Mouse (Mus musculus) lung, adult 2 months (tissue): ENCODE data around the gene Dtd1. TPM values are rescaled to one million over a fixed set of nuclear protein-coding genes. Genes with fewer than 3 reads are reported as not detected.

Experiments
- DNase-seq: peaks from one replicate; pipeline ENCODE4 v3.0.0; 2022
- H3K4me1 ChIP-seq: fragments of 200-500 bp; 2 replicates; pipeline ENCODE4 v1.6.1; 2011; ENCODE audit warnings: low read length; ENCODE audit not compliant: control insufficient read depth, insufficient read depth
- H3K4me3 ChIP-seq: fragments of 200-500 bp; replicated peaks from 2 replicates; pipeline ENCODE3; 2011; ENCODE audit warnings: low read depth, mild to moderate bottlenecking, control low read depth, low read length; ENCODE audit errors: extremely low read depth
- CTCF ChIP-seq: fragments of 200-500 bp; IDR thresholded peaks from 2 replicates; pipeline ENCODE4 v1.5.1; 2011; ENCODE audit warnings: mild to moderate bottlenecking, low read length, control low read depth; ENCODE audit not compliant: insufficient read depth
- POLR2A ChIP-seq: fragments of 200-500 bp; IDR thresholded peaks from 2 replicates; pipeline ENCODE4 v1.6.1; 2011; ENCODE audit warnings: low read depth, mild to moderate bottlenecking, control low read depth, low read length, borderline replicate concordance; ENCODE audit errors: extremely low read depth
- WGBS: fragments of 180-500 bp; shearing (Covaris S2); methylation state at CpG from one replicate; pipeline ENCODE4 v1.1.7; 2018; 5-methylcytosine and 5-hydroxymethylcytosine counted together
- polyA plus RNA-seq: library from polyadenylated mRNA; depleted of rRNA; stranded (reverse); fragments of >200 nt; gene quantifications from 2 replicates; pipeline ENCODE4 v1.2.3, GENCODE M21; 2012

Dtd1 gene
- polyA plus RNA-seq, 1 experiment: 12.4 TPM

DNA sequence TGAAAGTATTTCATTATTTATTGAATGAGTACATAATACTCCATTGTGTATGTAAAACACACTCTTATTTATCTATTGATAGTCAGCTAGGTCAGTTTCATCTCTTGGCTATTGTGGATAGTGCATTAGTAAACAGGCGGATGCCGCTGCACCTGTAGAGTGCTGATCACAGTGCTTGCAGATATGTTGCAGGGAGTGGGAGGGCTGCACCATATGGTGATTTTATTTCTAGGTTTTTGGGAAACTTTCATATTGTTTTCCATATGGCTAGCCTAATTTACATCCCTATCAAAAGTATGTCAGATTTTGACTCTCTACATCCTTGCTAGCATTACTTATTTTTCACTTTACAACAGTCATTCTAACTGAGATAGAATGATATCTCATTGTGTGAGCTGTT is 155.3 kb downstream of the Dtd1 start:
- no peak for DNase-seq
- WGBS: 100% methylated on average over 2 of the region's 2 CpGs
- no peaks in the 10 kb centered on the region for H3K4me1 ChIP-seq
- TF ChIP-seq POLR2A (no peak), CTCF (no peak)
- H3K4me3 ChIP-seq: no peak overlapping the region

DNA sequence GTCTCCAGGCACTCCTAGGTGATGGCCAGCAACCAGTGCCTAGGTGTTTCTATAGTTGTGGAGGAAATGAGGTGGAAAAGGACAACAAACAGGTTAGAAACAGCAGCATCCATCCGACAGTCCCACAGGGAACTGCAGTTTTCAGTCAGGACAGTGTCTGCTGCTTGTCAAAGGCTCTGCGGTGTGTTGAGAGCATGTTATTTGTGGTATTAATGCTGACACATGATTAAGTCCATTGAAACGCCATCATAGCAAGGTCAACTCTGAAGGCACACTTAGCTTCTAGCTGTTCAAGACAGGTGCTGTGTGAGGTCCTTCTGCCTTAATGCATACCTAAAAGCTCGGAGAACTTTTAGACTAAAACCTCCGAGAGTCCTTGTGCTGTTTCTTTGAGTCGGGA is 161.0 kb downstream of the Dtd1 start:
- no peak for DNase-seq
- no peak overlapping the region for H3K4me3 ChIP-seq
- H3K4me1 ChIP-seq: no peaks in the 10 kb centered on the region
- TF ChIP-seq POLR2A: no peak
- TF ChIP-seq CTCF: no peak
- 86% methylated on average over 6 of the region's 6 CpGs for WGBS

DNA sequence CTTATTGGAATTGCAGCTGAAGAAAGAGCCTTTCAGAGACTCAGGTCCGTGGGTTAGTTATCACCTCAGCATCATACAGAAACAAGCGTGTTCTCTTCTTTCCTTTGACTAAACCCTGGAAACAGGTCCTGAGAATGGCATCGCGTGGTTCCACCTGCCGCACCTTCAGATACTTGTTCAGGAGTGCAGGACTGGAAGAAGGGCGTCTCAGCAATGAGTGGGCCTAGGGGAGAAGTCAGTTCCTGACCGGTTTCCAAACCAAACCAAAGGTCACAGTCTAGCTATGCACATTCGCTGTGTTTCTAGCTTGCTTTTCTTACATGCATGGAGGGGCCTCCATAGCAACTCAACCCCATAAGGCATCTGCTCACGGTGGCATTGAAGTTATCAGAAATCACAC is 164.0 kb downstream of the Dtd1 start:
- WGBS: 90% methylated on average over 9 of the region's 9 CpGs
- H3K4me3 ChIP-seq: no peak overlapping the region
- DNase-seq: no peak
- TF ChIP-seq POLR2A: no peak
- TF ChIP-seq CTCF: no peak
- no peaks in the 10 kb centered on the region for H3K4me1 ChIP-seq

DNA sequence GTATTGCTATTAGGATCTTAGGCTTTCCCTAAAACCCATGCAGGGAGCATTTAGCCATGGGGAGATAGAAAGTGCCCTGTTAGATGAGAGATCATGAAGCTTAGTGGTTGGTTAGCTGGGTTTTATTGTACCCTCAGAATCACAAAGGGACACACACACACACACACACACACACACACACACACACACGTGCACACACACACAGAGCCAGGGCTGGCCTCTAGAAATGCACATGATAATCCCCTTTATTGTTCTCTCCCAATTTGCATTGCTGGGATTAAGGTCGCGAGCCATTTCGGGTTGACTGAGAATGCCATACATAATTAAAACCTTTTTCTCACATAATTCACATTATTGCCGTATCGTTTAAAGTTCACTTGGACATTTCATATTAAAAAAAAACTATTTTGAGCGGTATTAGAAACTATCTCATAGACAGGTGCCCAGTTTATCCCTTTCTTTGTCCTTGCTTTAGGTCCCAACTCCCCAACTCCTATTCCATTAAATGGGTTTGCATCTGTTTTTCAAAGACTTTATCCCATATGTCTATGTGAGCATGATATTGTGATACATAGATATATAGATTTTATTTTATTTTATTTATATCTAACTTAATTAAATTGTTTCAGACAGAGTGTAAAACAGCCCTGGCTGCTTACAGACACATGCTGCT is 164.6 kb downstream of the Dtd1 start:
- no peak for DNase-seq
- no peak overlapping the region for H3K4me3 ChIP-seq
- WGBS: 82% methylated on average over 7 of the region's 7 CpGs
- no peaks in the 10 kb centered on the region for H3K4me1 ChIP-seq
- no peak for TF ChIP-seq CTCF
- no peak for TF ChIP-seq POLR2A

DNA sequence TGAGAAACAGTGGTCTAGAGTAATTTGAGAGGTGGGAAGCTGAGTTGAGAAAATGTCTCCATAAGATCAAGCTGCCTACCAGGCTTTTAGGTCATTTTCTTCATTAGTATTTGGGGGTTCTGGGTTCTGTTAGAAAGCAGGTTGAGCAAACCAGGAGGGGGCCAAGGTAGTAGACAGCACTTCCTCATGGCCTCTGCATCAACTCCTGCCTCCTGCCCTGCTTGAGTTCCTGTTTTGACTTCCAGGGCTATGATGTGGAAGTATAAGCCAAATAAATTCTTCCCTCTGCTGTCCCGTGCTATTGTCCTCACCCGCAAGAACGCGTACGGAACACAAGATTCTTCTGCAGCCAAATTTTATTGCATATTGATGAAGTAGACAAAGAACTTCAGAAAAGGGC is 165.5 kb downstream of the Dtd1 start:
- 87% methylated on average over 5 of the region's 5 CpGs for whole genome bisulfite sequencing
- no peaks in the 10 kb centered on the region for H3K4me1 ChIP-seq
- H3K4me3 ChIP-seq: no peak overlapping the region
- TF ChIP-seq POLR2A: no peak
- no peak for TF ChIP-seq CTCF
- DNase-seq: no peak

DNA sequence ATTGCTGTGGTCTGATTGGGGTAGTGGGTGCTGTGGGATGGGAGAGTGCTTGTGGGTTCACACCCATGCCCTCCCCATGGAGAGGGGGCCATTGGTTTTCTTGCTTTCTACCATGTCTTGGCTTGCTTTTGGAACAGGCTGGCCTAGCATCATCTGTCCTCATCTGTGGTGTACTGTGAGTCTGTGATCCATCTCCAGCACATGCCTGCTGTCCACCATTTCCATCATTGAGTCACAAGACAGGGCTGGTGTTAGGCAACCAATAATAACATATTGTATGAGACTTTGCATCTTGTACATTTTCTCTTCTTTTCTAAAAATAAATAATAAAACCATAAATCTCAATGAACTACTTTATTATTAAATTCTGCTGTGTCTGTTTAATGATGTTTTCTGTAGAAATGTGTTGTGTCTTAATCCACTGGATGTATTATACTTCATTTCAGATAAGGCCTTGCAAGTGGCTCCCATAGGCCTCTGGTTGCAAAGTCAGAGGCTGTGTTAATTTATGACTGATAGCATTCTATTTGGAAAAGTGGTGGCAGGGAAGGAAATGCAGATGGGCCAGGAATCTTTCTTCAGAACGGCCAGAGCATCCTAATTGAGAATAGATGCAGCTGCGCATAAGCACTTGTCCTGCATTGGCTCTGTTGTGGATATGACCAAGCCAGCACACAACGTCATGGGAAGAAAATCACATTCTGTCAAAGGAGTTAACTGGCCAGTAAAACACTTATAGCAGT is 168.8 kb downstream of the Dtd1 start:
- no peak for DNase-seq
- H3K4me1 ChIP-seq: no peaks in the 10 kb centered on the region
- no peak overlapping the region for H3K4me3 ChIP-seq
- WGBS: 76% methylated on average over 3 of the region's 3 CpGs
- TF ChIP-seq CTCF (no peak), POLR2A (no peak)

DNA sequence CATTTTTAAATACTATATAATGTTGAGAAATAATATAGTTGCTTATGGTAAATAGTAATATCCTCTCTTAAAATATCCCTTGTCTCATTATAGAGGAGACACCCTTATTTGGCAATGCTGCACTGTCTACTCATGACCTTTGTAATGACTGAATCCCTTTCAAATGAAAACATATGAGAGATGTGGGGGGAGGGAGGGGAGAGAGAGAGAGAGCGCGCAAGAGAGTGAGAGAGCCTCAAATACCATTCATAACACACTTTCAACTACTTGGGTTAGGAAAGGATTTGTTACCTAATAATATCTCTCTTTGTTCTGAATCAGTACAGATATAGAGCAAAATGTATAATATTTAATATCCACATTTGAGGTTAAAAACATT is 169.4 kb downstream of the Dtd1 start:
- Histone ChIP-seq H3K4me1 (no peaks in the 10 kb centered on the region), H3K4me3 (no peak overlapping the region)
- DNase-seq: no peak
- TF ChIP-seq POLR2A (no peak), CTCF (no peak)
- WGBS: 73% methylated on average over 2 of the region's 2 CpGs

DNA sequence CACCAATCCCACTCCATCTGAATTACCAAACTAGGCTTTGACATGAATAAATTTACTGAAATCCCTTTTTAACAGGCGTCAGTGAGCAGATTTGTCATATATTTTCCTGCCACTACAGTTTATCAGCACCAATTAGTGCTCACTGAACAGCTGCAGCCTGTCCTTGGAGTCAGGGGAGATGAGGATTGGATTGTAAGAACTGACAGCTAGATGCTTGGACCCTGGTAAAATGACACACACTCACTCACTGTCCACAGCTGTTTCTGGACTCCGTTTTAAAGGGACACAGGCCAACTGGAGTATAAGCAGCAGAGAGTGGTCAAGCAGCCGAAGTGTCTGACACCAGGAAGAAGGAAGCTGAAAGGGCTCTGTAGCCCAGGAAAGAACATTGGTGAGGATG is 169.9 kb downstream of the Dtd1 start:
- TF ChIP-seq CTCF: no peak
- TF ChIP-seq POLR2A: no peak
- no peak for DNase-seq

DNA sequence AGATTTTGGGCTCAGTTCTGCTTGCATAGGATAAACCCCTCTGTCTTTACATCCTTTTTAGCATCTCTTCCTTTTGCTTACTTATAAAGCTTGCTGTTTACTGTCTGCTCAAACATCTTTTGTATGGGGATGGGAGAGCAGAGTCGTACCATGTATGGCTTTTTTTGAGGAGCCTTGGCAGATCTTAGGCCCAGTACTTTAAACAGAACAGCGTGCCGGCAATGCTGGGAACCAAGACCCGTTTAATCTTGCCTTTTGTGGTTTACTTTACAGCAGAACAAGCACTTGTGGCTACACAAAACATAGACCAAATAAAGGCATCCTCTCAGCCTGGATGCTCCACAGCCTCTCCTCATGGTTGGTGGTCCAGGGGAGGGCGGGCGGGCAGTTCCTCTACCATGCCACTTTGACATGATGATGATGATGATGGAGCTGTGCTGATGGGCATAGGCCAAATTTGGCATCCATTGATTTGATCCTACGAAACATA is 170.8 kb downstream of the Dtd1 start:
- no peak for DNase-seq
- Histone ChIP-seq H3K4me1 (no peaks in the 10 kb centered on the region), H3K4me3 (no peak overlapping the region)
- WGBS: 74% methylated on average over 7 of the region's 7 CpGs
- TF ChIP-seq POLR2A (no peak), CTCF (no peak)

More for the DNA sequence above, 169.9 kb downstream of the Dtd1 start:
- Histone ChIP-seq H3K4me3 (no peak overlapping the region), H3K4me1 (no peaks in the 10 kb centered on the region)
- WGBS: 35% methylated on average over 3 of the region's 3 CpGs

DNA sequence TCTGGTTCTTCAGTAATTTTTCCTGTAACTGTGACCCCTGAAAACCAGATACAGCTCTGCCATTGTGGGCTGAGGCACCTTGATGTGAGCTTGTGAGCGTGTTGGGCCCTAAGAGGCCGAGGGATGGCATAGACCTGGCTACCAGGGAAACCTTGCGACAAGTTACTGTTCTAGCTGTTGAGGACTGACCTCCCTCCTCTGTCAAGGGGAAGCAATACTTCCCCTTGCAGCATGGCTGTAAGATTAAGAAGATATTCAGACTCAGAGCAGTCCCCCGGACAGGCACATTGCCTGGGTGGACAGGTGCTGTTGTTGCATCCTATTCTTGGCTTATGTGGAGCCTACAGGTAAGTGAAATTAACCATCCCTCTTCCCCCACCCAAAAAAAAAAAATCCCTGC is 172.1 kb downstream of the Dtd1 start:
- 75% methylated on average over 4 of the region's 4 CpGs for WGBS
- no peak for TF ChIP-seq POLR2A
- TF ChIP-seq CTCF: no peak
- Histone ChIP-seq H3K4me3 (no peak overlapping the region), H3K4me1 (no peaks in the 10 kb centered on the region)
- no peak for DNase-seq
